Mouse (Mus musculus) brain, embryonic 14.5 days (tissue): ENCODE measurements at regions not wholly inside any gene's neighbourhood (a gene's known extent, or its start where the extent isn't known, plus 50 kb on each side); places are given as distances from the start of the nearest gene placed in this dataset.

Experiments used
- CTCF ChIP-seq: fragments of 200-500 bp; IDR thresholded peaks from 2 replicates; pipeline ENCODE4 v1.5.1; 2012; ENCODE audit warnings: inconsistent platforms, mild to moderate bottlenecking, moderate library complexity, borderline replicate concordance; ENCODE audit not compliant: insufficient read depth, insufficient read length; ENCODE audit errors: extremely low read depth
- POLR2A ChIP-seq: fragments of 200-500 bp; IDR thresholded peaks from 2 replicates; pipeline ENCODE4 v1.6.1; 2012; ENCODE audit warnings: mild to moderate bottlenecking, inconsistent platforms, borderline replicate concordance; ENCODE audit not compliant: poor library complexity, insufficient read depth, insufficient read length, severe bottlenecking; ENCODE audit errors: extremely low read depth

DNA sequence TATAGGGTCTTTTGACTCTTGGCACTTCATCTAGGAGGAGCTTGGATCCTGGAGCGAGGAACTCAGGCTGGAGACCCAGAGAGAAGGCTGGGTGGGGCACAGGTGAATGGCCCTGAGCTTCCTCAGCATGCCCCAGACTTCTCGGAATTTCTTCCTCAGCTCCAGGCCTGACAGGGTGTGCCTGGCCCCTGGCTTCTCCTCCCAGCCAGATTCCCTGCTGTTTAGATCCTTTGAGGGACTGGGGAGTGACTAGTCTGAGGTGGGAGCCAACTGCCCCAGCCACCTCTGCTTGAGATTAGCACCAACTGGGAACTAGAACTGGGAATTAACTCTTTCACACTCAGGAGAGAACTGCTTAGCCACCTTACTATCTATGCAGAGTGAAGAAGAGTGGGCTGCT, 325.8 kb downstream of the Mllt3 start:
- no peak for TF ChIP-seq CTCF
- no peak for TF ChIP-seq POLR2A
